Mouse (Mus musculus) forelimb bud, embryonic 11.5 days (tissue): ENCODE measurements around the gene Rsph1.

Experiments used
- DNase-seq: peaks from one replicate; pipeline ENCODE4 v3.0.0-alpha.2; 2012; ENCODE audit warnings: low read depth, low spot score

The Rsph1 gene

DNA sequence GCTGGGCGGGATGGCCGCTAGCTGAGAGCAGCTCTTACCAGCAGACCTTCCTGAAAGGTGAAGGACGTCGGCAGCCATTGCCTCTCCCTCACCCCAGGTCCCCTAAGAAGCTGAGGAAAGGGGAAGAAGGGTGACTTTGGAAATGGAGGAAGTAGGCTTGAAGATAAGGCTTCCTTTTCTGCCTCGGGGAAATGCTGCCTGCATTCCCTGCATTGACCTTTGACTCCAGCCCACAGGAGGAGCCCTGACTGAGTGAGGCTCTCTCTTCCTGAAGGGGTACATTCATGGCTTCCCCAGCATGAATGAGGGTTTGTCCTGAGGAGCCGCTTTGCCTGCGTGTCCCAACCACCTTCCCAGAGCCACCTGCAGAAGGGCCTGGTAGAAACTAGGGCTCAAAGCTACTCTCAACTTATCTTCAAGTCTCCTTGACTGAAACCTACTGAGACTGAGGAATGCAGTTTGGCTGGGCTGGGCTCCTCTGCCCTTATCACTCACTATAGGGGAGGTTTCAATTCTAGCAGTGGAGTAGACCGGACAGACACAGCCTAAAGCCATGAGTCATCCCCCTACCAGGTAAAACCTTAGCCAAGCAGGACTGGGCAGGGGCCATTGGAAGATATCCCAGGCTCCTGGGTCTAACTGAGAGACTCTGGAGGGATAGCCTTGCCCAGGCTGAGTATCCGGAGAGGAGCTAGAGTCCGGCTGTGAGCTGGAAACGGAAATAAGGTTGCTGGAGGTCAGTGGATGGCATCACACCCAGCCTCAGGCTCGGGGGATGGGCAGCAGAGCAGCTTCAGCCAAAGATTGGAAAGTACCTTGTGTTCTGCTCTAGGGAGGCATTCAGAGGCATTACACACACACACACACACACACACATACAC, 28.0 kb upstream of the Rsph1 start:
- no peak for DNase-seq

DNA sequence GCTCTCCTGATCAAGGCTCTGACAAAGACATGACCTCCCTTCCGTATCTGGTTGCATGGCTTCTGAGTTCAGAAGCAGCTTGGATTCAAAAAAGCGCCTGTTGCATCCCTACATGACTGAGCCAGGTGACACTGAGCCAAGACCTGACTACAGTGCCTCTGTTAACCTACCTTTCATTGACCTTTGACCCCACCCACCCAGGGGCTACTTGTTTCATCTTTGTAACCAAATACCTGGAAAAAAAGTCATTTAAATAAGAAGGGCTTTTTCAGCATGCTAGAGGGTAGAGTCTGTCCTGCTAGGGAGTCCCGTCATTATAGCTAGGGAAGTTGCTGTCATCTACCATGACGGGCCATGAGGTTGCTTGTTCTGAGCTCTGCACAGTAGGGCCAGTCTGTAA, 26.2 kb upstream of the Rsph1 start:
- DNase-seq: no peak

DNA sequence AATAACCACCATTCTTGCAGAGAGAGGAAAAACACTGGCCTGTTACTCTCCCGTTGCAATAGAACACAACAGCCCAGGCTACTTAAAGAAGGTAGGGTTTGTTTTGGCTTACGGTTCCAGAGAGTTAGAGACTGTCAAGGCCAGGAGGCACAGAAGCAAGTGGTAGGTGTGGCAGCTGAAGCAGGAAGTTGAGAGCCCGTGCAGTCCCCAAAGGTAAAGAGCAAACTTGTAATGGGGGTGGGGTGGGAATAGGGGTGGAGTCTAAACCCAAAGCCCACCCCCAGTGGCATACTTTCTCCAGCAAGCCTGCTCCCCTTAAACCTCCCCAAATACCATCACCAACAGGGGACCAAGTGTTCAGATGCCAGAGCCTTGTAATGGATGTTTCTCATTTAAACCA, 23.6 kb upstream of the Rsph1 start:
- DNase-seq: no peak

DNA sequence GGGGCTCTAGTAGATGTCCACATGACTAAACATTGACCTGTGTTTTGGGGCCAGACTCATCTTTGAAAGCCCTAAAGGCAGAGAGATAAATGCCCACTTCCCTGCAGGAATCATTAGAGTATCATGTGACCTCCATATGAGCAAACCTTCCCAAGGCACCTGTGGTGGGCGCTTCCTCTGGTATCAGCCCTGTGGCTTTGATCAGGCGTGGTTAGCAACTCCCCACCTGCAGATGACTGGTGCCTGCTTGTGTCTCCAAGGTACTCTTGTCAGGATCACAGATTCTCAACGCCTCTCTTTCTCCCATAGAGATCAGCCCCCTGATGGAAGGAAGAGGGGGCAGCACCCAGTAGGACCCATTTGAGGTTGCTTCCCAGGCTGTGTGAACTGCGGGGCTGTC, 22.8 kb upstream of the Rsph1 start:
- DNase-seq: no peak

DNA sequence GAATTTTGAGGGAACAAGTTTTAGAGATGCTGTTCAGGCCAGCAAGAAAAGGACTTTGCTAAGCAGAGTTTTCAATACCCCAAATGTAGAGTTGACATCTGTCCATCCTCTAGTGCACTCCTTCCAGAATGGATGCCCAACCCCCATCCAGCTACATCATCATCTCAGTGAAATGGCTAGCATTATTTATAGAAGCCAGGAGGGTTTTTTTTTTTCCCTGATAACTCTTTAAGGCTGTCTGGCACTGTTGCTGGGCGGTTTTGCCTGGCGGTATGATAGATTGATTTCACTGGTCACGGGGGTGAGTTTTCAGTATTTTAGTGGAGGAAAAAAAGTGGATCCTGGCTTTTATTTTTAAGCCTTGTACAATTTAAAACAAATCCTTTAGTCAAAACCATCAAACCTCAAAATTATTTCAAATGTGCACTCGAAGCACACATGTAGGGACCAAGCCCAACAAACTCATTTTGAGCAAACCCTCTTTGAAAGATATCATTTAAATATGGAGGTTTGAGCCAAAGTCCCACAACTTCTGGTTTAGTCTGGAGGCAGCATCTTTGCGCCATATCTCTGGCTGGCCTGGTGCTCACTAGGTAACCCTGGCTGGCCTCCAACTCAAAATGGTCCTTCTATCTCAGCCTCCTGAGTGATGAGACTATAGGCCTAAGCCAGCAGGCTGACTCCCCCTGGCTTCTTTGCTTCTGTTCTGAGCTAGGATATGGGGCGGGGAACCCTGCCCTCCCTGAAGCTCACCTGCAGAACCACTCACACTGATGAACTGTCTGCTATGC, 21.4 kb upstream of the Rsph1 start:
- DNase-seq: no peak

DNA sequence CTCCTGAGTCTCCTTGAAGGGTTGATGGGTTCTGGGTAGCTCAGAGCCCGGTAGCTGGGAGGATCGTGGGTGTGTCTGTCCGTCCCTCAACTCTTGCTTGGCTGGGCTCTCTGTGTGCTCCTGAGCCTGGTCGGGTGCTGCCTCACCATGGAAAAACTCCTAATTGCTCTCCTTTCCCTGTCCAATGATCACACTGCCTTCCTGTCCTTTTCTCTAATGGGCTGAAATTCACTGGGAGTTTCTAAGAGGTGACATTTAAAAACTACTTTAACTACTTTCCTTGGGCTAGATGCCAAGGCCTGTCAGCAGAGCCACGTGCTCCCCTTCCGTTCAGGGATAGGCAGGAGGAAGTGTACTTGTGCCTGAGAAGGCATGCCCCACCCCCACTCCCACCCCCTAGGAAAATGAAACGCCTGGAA, 20.3 kb upstream of the Rsph1 start:
- DNase-seq: no peak

DNA sequence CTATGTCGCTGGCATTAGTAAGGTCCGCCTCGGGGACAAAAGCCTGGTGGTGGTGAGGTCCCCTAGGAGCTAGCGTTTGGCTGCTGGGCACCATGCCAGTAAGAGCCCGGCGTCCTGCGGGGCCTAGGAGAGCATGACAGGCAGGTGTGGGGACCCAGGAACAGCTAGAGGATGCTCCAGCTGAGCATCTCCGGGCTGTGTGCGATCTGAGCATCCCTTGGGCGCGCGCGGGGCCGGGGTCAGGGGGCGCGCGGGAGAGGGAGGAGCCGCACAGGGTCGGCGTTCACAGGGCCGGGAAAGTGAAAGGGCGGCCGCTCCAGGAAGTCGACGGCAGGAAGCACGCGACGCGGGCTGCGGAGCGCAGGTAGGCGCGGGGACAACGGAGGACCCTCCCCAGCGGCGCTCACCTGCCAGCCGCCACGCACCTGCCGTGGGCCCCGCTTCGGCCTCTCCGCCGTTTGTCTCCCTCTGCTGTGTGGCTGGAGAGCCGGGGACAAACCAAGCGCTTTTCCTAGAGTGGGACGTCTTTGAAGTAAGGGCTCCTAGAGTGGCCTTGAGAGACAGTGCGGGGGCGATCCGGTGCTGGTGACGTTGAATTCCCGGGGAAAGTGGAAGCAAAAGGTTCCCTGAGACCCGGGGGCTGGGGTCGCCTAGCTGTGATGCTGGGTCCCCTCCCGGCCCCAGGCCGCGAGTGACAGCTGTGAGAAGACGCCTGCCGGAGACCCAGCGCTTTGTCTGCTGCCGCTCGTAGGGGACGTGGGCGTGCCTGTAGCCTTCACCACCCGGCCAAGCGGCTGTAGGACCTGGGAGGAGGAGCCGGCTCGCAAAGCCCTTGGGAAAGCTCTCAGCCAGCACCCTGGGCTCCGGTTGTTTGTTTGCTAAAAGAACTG, 19.0 kb upstream of the Rsph1 start:
- DNase-seq: no peak

DNA sequence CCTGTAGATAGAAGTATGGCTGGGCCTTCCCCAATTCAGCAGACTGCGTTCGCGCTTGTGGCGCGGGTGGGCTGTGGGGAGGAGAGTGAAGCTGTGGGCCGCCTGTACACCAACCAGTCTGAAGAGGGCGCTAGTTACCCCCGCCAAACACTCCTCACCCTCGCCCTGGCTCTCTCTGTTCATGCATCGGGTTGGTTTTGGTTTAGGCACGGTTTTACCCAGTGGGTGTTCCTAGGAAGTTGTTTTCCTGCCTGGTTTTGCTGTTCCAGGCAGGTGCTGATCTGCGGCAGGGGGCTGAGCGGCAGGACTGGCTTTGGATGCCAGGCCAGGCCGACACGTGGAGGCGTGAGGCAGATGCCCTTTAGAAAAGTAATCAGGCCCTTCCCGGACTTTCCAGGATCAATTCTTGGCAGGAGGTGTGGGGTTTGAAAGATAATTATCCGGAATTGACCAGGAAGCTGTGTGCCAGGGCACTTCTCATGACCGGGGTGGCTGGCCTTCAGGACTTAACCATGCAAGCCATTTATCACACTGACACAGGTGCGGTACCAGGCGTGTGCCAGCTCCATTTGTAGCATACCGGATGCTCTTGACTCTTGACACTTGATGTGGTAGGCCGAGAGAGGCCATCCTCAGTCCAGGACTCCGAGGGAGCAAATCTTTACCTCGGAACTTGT, 18.2 kb upstream of the Rsph1 start:
- no peak for DNase-seq

DNA sequence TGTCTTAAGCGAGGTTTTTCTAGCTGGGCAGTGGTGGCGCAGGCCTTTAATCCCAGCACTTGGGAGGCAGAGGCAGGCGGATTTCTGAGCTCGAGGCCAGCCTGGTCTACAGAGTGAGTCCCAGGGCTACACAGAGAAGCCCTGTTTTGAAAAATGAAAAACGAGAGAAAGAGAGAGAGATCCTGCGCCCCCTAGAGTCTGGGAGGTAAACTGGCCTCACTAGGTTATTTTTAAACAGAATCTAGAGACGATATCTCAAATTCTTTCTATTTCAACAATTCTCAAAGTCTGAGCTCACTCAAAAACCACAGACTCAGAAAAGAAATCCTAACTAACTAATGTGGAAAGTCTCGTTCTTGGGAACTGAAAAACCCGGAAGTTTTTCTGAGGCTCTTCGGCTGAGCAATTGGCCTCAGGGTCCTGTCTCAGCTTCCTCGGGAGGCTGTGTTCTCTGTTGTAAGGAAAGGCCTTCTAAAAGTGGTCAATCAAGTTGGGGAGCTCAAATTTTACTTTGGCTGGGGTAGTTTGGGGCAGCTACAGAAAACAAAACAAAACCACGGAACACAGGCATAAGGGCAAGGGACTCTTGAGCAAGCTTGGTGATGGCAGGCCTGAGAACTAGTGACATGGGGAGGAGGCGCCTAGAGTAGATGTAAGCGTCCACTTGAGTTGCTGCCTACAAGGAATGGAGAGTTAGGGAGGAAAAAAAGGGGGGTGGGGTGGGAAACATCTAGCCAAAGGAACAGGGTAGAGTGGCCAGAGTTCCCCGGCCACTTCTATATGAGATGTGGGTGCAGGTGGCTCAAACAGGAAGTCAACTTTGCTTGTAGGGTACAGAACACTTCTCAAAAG, 17.4 kb upstream of the Rsph1 start:
- DNase-seq: no peak

DNA sequence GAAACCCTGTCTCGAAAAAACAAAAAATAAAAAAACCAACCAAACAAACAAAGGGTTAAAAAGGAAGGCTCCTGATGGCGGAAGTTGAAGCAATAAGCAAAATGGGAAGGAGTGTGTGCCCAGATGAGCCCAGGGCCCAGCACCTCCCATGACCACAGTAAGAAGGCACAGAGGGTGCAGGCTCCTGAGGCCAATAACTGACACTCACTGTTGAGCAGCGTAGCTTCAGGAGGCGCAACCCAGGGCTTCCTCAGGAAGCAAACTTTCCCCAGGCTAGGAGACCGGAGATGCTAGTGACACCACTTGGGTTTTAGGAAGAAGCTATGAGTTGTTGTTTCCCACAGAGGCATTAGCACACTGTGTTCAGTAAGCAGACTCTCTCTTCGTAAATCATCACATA, 13.7 kb upstream of the Rsph1 start:
- no peak for DNase-seq

DNA sequence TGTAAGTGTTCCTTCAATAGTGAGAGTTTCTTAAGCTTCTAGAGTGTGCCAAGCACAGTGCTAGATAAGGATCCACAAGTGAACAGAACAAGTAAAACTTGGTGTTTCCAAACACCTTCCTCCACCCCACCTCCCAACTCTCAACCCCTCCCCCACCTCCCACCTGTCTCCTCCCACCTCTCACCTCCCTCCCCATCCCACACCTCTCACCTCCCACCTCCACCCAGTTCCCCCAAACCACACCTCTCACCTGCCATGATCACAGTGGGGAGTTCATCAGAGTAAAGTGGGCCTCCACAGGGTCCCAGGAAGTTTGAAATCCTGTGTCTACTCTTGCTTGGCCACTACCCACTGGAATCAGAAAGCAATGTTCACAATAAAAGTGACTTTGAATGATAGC, 13.1 kb upstream of the Rsph1 start:
- DNase-seq: no peak

DNA sequence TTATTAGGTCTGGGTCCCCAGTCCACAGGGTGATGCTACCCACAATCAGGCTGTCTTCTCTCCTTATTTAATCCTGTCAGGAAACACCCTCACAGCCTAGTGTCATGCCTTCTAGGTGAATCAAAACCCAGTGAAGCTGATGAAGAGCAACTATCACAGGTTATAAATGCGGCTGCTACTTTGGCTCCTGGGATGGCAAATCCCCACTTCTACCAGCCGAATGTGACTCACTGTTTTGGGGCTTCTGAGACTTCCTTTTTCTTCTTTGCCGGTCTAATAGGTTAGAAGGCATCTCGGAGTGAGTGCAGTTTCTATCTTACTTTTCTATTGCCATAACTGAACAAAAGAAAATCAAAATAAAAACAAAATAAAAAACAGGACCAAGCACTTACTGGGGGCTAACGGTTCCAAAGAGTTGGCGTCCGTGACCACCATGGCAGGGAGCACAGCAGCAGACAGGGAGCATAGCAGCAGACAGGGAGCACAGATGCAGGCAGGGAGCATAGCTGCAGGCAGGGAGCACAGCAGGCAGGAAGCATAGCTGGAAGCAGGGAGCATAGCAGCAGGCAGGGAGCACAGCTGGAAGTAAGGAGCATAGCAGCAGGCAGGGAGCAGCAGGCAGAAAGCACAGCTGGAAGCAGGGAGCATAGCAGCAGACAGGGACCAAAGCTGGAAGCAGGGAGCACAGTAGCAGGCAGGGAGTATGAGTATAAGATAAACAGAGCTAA, 12.0 kb upstream of the Rsph1 start:
- DNase-seq: no peak

DNA sequence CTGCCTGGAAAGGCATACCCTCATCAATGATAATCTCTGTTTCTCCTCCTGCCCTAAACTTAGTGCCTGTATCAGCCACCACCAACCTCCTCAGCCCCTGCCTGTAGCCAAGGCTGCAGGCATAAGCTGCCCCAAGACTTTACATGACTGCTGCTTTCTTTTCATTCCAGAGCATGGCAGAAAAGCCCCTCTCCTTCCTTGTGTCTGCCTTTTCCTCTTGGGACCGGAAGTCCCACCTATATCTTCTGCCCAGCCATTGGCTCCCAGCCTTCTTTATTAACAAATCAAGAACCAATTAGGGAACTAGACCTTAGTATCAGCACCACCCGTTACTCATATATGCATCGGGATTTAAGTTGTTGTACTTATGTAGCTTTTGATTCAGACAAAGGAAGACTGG, 10.0 kb upstream of the Rsph1 start:
- no peak for DNase-seq

DNA sequence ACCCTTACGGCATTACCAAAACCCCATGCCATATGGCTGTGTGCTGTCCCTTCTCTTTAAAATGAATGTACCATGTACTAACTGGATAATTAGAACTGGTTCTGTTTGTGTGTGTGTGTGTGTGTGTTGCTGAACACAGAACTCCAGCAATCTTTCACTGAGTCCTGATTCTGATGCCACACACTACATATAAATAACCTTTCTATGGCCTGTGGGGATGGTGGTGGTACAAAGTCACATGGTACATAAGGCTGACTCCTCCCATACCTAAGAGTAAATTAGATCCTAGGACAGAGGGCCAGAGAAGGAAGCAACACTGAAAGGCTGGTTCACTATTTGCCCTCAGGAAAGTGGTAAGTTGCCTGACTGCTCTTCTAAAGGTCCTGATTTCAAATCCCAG, 9.3 kb upstream of the Rsph1 start, which contains the start of gene Slc37a1:
Gene Slc37a1, plus strand, starts transcription at position 301 of the 400 bp plus-strand sequence.
- no peak for DNase-seq

DNA sequence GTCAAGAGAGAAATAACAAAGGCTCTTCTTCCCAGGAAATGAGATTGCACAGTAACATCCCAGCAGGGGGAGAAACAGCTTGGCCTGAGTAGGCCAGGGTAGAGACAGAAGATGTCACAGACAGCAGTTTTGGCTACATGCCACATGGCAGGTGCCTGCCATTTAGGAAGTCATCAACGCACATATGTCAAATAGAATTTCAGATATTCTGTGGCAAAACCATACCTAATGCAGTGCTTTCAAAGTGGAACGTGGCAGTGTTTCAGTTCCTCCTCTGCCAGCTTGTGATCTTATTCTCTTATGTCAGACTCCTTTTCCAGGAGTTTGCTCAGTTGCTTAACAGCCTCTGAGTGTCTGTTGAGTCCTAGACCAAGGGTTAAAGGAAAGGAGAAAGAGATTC, 8.7 kb upstream of the Rsph1 start:
- no peak for DNase-seq

DNA sequence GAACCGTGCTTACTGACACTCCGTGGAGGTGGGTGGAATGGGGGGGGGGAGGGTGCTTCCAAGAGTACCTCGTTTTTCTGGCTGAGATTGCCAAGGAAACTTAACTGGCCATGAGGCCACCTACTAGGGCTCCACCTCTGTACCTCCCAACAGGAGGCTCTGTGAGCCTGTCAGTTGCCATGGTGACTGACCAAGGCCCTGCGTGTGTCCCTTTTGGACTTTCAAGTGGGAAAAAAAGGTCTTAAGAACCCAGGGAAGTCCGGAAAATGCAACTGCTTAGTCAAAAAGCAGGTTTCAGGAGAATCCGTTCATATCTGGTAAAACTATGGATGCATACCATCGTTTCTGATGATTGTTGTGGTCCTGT, 5.5 kb upstream of the Rsph1 start:
- DNase-seq: no peak

DNA sequence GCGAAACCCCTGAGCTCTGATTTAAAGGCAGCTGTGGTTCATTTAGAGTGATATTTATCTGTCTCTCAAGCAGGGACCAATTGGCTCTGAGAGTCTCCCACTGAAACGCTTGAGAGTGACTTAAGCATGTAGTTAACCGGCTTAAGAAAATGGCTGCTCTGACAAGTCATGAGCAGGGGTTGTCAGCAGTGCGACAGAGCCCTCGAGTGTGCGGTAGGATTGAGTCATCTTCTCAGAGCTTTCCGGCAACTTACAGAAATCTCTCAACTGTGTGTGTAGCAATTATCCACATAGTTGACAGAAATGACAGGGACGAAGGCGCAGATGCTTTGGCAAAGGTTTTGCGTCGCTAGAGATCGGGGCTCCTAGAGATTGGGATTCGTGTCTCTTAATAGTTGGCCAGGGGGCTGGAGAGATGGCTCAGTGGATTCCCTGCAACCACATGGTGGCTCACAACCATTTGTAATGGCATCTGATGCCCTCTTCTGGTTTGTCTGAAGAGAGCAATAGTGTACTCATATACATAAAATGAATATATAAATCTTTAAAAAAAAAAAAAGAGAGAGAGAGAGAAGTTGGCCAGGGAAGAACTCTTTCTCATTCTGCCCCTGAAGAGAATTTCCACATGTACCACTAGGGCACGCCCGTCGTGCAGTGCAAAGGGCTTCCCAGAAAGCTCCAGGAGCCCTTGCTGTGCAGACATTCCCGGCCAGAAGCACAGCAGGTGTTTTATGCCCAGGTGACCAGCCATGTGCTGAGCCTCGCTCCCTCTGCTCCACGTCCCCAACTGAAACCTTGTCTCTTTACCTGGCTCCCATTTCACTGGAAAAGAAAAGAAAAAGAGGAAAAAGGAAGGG, 4.9 kb upstream of the Rsph1 start:
- DNase-seq: no peak

DNA sequence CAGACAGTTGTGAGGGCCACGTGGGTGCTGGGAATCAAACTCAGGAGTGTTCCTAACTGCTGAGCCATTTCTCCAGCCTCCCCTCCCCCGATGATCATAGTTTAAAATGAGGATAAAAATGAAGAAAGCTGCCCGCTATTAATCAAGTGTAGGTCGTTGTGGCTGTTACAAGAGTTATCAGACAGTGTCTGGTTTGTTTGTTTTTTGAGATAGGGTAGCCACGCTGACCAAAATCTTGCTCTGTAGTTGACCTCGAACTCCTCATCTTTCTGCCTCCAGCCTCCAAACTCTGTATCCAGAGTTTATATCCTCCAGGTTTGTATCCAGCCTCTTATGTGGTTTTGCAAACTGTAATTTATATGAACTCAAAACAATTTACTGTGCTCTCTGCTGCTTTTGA, 3.1 kb upstream of the Rsph1 start:
- DNase-seq: no peak

DNA sequence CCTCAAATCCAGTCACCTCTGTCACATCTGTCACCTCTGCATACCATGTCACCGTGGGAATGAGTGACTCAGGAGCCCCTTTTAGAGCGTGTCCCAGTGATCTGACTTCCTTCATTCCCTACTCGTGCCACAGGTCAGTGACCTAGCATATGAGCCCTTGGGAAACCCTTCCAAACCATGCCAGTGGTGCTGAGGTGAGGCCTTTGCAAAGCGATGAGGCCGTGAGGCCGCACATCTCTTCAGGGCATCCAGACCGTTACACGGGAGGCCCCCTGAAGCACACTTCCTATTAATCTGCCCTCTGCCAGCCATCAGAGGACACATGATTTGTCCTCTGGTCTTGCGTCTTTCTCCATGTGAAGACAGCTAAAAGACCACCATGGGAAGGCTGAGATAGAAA, 2.4 kb upstream of the Rsph1 start:
- no peak for DNase-seq
